Mouse (Mus musculus): ENCODE data around the gene Sdc1. TPM values are rescaled to one million over a fixed set of nuclear protein-coding genes. Genes with fewer than 3 reads are reported as not detected.

The Sdc1 gene
- total RNA-seq (2015; ENCODE audit: low replicate concordance) (not detected in 2 replicates), total RNA-seq (2017; ENCODE audit: low replicate concordance) (1.8 TPM in 1 of 2 replicates, not detected in the other)

GRCm38 (mm10) chr12:8770946-8771843, at the start of gene Sdc1:
Sdc1 (plus strand) TSS chr12:8771323.
- ATAC-seq (replicated peaks; ENCODE audit: low FRiP score, poor library complexity, severe bottlenecking), result no peak; the same call in 1 of the 2 replicates

- no peak for ATAC-seq (replicated peaks; ENCODE audit: low FRiP score, poor library complexity, severe bottlenecking)
Observed at GRCm38 (mm10) chr12:8726890-8727289, 44.2 kb upstream of the Sdc1 start.

GRCm38 (mm10) chr12:8728739-8729138, 42.4 kb upstream of the Sdc1 start:
- no peak for ATAC-seq (replicated peaks; ENCODE audit: low FRiP score, poor library complexity, severe bottlenecking)

- no peak for ATAC-seq (replicated peaks; ENCODE audit: low FRiP score, poor library complexity, severe bottlenecking)
Observed at GRCm38 (mm10) chr12:8753654-8754053, 17.5 kb upstream of the Sdc1 start.

GRCm38 (mm10) chr12:8754116-8754515, 17.0 kb upstream of the Sdc1 start:
- no peak for ATAC-seq (replicated peaks; ENCODE audit: low FRiP score, poor library complexity, severe bottlenecking)

GRCm38 (mm10) chr12:8758029-8758428, 13.1 kb upstream of the Sdc1 start:
- ATAC-seq (replicated peaks; ENCODE audit: low FRiP score, poor library complexity, severe bottlenecking), result no peak

GRCm38 (mm10) chr12:8759115-8759514, 12.0 kb upstream of the Sdc1 start:
- no peak for ATAC-seq (replicated peaks; ENCODE audit: low FRiP score, poor library complexity, severe bottlenecking)

- ATAC-seq (replicated peaks; ENCODE audit: low FRiP score, poor library complexity, severe bottlenecking), result no peak
Observed at GRCm38 (mm10) chr12:8759779-8760178, 11.3 kb upstream of the Sdc1 start.

- no peak for ATAC-seq (replicated peaks; ENCODE audit: low FRiP score, poor library complexity, severe bottlenecking)
Observed at GRCm38 (mm10) chr12:8760561-8760960, 10.6 kb upstream of the Sdc1 start.

- no peak for ATAC-seq (replicated peaks; ENCODE audit: low FRiP score, poor library complexity, severe bottlenecking)
Observed at GRCm38 (mm10) chr12:8761058-8761457, 10.1 kb upstream of the Sdc1 start.

GRCm38 (mm10) chr12:8762667-8763066, 8.5 kb upstream of the Sdc1 start:
- no peak for ATAC-seq (replicated peaks; ENCODE audit: low FRiP score, poor library complexity, severe bottlenecking)

- no peak for ATAC-seq (replicated peaks; ENCODE audit: low FRiP score, poor library complexity, severe bottlenecking)
Observed at GRCm38 (mm10) chr12:8764221-8764930, 6.7 kb upstream of the Sdc1 start.

- no peak; the same call in 1 of the 2 replicates for ATAC-seq (replicated peaks; ENCODE audit: low FRiP score, poor library complexity, severe bottlenecking)
Observed at GRCm38 (mm10) chr12:8771844-8772380, 789 bp downstream of the Sdc1 start.

- ATAC-seq (replicated peaks; ENCODE audit: low FRiP score, poor library complexity, severe bottlenecking), result no peak
Observed at GRCm38 (mm10) chr12:8772451-8773143, 1.5 kb downstream of the Sdc1 start.

GRCm38 (mm10) chr12:8773336-8773735, 2.2 kb downstream of the Sdc1 start:
- ATAC-seq (replicated peaks; ENCODE audit: low FRiP score, poor library complexity, severe bottlenecking), result no peak

GRCm38 (mm10) chr12:8774183-8774582, 3.1 kb downstream of the Sdc1 start:
- no peak for ATAC-seq (replicated peaks; ENCODE audit: low FRiP score, poor library complexity, severe bottlenecking)

GRCm38 (mm10) chr12:8776206-8776605, 5.1 kb downstream of the Sdc1 start:
- no peak for ATAC-seq (replicated peaks; ENCODE audit: low FRiP score, poor library complexity, severe bottlenecking)

GRCm38 (mm10) chr12:8776741-8777140, 5.6 kb downstream of the Sdc1 start:
- no peak for ATAC-seq (replicated peaks; ENCODE audit: low FRiP score, poor library complexity, severe bottlenecking)

GRCm38 (mm10) chr12:8778106-8778505, 7.0 kb downstream of the Sdc1 start:
- no peak for ATAC-seq (replicated peaks; ENCODE audit: low FRiP score, poor library complexity, severe bottlenecking)

GRCm38 (mm10) chr12:8779851-8780250, 8.7 kb downstream of the Sdc1 start:
- ATAC-seq (replicated peaks; ENCODE audit: low FRiP score, poor library complexity, severe bottlenecking), result no peak

Data from erythroid progenitor cell, adult 5-6 weeks (primary cell).